Mouse (Mus musculus): Measurements from ENCODE around the gene Hepacam2.
"Not testable (repeated sequence)": the region's sequence is repeated elsewhere in the genome, so short reads cannot be mapped to it uniquely, and the experiment has no call there.

Gene Hepacam2

GRCm38 (mm10) chr6:3498162-3498848 is at the start of gene Hepacam2, which contains the start of gene Vps50:
Gene Hepacam2 (minus strand): TSS chr6:3498298.
Gene Vps50 (plus strand): TSS chr6:3498382.
- peak; percentile 99 for DNase-seq

- no peak for DNase-seq
Observed at GRCm38 (mm10) chr6:3544970-3545369, 46.9 kb upstream of the Hepacam2 start.

- no peak for DNase-seq
Observed at GRCm38 (mm10) chr6:3543862-3544261, 45.8 kb upstream of the Hepacam2 start.

GRCm38 (mm10) chr6:3539470-3539869 is 41.4 kb upstream of the Hepacam2 start:
- no peak for DNase-seq

GRCm38 (mm10) chr6:3536048-3536447 is 38.0 kb upstream of the Hepacam2 start:
- DNase-seq: no peak

- DNase-seq: no peak
Observed at GRCm38 (mm10) chr6:3531445-3531844, 33.3 kb upstream of the Hepacam2 start.

- DNase-seq: no peak
Observed at GRCm38 (mm10) chr6:3528198-3528597, 30.1 kb upstream of the Hepacam2 start.

- DNase-seq: peak; percentile 89
Observed at GRCm38 (mm10) chr6:3512611-3513010, 14.5 kb upstream of the Hepacam2 start.

- peak; percentile 45 for DNase-seq
Observed at GRCm38 (mm10) chr6:3511612-3512011, 13.5 kb upstream of the Hepacam2 start.

GRCm38 (mm10) chr6:3511116-3511515 is 13.0 kb upstream of the Hepacam2 start:
- DNase-seq: peak; percentile 21

GRCm38 (mm10) chr6:3509782-3510181 is 11.7 kb upstream of the Hepacam2 start:
- DNase-seq: no peak

GRCm38 (mm10) chr6:3508151-3508550 is 10.1 kb upstream of the Hepacam2 start:
- DNase-seq: not testable (repeated sequence)

GRCm38 (mm10) chr6:3507078-3507477 is 9.0 kb upstream of the Hepacam2 start:
- peak; percentile 71 for DNase-seq

GRCm38 (mm10) chr6:3505289-3505688 is 7.2 kb upstream of the Hepacam2 start:
- DNase-seq: peak; percentile 39

- peak; percentile 11 for DNase-seq
Observed at GRCm38 (mm10) chr6:3500286-3500685, 2.2 kb upstream of the Hepacam2 start.

- DNase-seq: no peak
Observed at GRCm38 (mm10) chr6:3496210-3496609, 1.9 kb downstream of the Hepacam2 start.

GRCm38 (mm10) chr6:3494285-3494684 is 3.8 kb downstream of the Hepacam2 start:
- DNase-seq: peak; percentile 73

GRCm38 (mm10) chr6:3487355-3487754 is 10.7 kb downstream of the Hepacam2 start:
- DNase-seq: peak; percentile 31

- no peak for DNase-seq
Observed at GRCm38 (mm10) chr6:3485133-3485532, 13.0 kb downstream of the Hepacam2 start.

GRCm38 (mm10) chr6:3481705-3482104 is 16.4 kb downstream of the Hepacam2 start:
- peak; percentile 79 for DNase-seq

GRCm38 (mm10) chr6:3479853-3480252 is 18.2 kb downstream of the Hepacam2 start:
- peak; percentile 34 for DNase-seq

GRCm38 (mm10) chr6:3476299-3476698 is 21.8 kb downstream of the Hepacam2 start:
- peak; percentile 24 for DNase-seq

GRCm38 (mm10) chr6:3470706-3471105 is 27.4 kb downstream of the Hepacam2 start:
- DNase-seq: no peak

GRCm38 (mm10) chr6:3468627-3469026 is 29.5 kb downstream of the Hepacam2 start:
- DNase-seq: no peak

GRCm38 (mm10) chr6:3463594-3463993 is 34.5 kb downstream of the Hepacam2 start:
- no peak for DNase-seq
